Mouse (Mus musculus) neural tube, embryonic 15.5 days (tissue): ENCODE results near the gene B3gat2. TPM values are rescaled to one million over a fixed set of nuclear protein-coding genes. Genes with fewer than 3 reads are reported as not detected.
A peak's percentile ranks its signal among the peaks of the same experiment; 100 is the strongest.

Experiments
- ATAC-seq: fragments of 200-750 bp; cut with Nextera tagmentation; 2 replicates; pipeline ENCODE4 v1.8.0; 2017; ENCODE audit warnings: mild to moderate bottlenecking, moderate TSS enrichment, moderate library complexity; ENCODE audit not compliant: low FRiP score
- H3K27ac ChIP-seq: fragments of 300-500 bp; sonication (generic); replicated peaks from 2 replicates; pipeline ENCODE4 v1.5.1; 2015; ENCODE audit warnings: mild to moderate bottlenecking, inconsistent platforms
- H3K27me3 ChIP-seq: fragments of 300-500 bp; sonication (generic); replicated peaks from 2 replicates; pipeline ENCODE4 v1.6.1; 2015; ENCODE audit warnings: inconsistent platforms
- H3K36me3 ChIP-seq: fragments of 300-500 bp; sonication (generic); 2 replicates; pipeline ENCODE4 v1.6.1; 2015; ENCODE audit warnings: inconsistent platforms
- H3K4me1 ChIP-seq: fragments of 300-500 bp; sonication (generic); 2 replicates; pipeline ENCODE4 v1.6.1; 2015; ENCODE audit warnings: inconsistent platforms
- H3K4me2 ChIP-seq: fragments of 300-500 bp; sonication (generic); 2 replicates; pipeline ENCODE4 v1.6.1; 2015; ENCODE audit warnings: inconsistent platforms, mild to moderate bottlenecking, moderate library complexity
- H3K4me3 ChIP-seq: fragments of 300-500 bp; sonication (generic); replicated peaks from 2 replicates; pipeline ENCODE4 v1.5.1; 2015; ENCODE audit warnings: mild to moderate bottlenecking, inconsistent platforms
- H3K9ac ChIP-seq: fragments of 300-500 bp; sonication (generic); replicated peaks from 2 replicates; pipeline ENCODE4 v1.6.1; 2015; ENCODE audit warnings: mild to moderate bottlenecking, inconsistent platforms
- H3K9me3 ChIP-seq: fragments of 300-500 bp; sonication (generic); replicated peaks from 2 replicates; pipeline ENCODE4 v1.6.1; 2016; ENCODE audit warnings: inconsistent platforms
- WGBS: fragments of 180-500 bp; shearing (Covaris S2); methylation state at CpG from one replicate; pipeline ENCODE4 v1.1.7; 2015; ENCODE audit warnings: mixed read lengths; 5-methylcytosine and 5-hydroxymethylcytosine counted together
- polyA plus RNA-seq: library from polyadenylated mRNA; unstranded; fragments of >200 nt; fragmentation: Nextera tagmentation; extraction: Ambion mirVana; gene quantifications from 2 replicates; pipeline ENCODE4 v1.2.1, GENCODE M21; 2015

Gene B3gat2
- 23.1 and 27.9 TPM in 2 replicates for polyA plus RNA-seq

DNA sequence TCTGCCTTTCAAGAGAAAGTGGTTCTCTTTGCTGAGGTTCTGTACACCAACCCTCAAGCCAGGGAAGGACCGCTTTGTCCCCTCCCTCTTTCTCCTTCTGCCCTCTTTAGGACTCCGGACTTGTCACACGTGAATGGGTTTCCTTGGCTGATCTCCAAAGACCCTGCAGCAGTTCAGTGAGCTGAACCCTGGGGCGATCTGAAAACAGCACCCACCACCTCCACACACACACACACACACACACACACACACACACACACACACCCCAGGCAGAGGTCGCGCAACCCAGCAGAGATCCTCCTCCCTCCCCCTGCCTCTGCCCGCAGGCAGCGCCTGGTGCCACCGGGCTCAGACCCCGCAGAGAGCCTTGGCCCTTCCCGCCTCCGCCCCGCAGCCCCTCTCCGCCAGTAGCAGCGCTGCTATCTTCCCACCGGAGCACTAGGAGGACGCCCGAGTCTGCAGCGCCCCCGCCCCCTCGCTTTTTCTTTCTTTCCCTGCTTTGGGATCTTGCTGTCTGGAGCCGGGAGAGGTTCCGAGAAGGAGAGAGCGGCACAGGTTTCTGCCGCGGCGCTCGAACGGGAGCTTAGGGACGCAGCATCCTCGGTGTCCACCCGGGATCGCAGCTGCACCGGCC is at the start of gene B3gat2:
Gene B3gat2, plus strand, starts transcription at position 252 of the 634 bp plus-strand sequence.
- peak; percentile 77 for ATAC-seq
- H3K27ac ChIP-seq, result peak within 1 kb of the TSS; percentile 87
- H3K27me3 ChIP-seq, result peaks cover 10% of the 10 kb centered on the region
- peak within 1 kb of the TSS; percentile 80 for H3K9ac ChIP-seq
- H3K4me2 ChIP-seq, result peak within 1 kb of the TSS; percentile 85
- no peaks in the 10 kb centered on the region for H3K36me3 ChIP-seq
- no peaks in the 10 kb centered on the region for H3K9me3 ChIP-seq
- under 1% methylated on average over 33 of the region's 34 CpGs for WGBS
- peaks cover 32% of the 10 kb centered on the region for H3K4me1 ChIP-seq
- peak within 1 kb of the TSS; percentile 78 for H3K4me3 ChIP-seq

DNA sequence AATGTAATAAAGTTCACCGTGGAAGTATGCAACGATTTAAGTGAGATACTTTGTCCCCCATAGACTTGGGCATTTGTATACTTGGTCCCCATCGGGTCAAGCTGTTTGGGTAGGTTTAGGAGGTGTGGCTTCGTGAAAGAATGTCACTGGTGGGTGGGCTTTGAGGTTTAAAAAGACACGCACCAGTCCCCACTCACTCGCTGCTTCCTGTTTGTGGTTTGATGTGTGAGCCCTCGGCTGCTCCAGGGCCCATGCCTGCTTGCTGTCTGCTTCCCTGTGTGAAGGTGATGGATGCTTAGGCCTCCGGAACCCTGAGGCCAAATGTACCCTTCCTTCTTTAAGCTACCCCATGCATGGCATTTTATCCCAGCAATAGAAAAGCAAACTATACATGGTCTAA is 41.2 kb upstream of the B3gat2 start:
- Histone ChIP-seq H3K27me3 (no peaks in the 10 kb centered on the region), H3K4me3 (no peak overlapping the region), H3K9me3 (no peaks in the 10 kb centered on the region), H3K4me1 (no peaks in the 10 kb centered on the region), H3K27ac (no peak overlapping the region), H3K9ac (no peak overlapping the region), H3K4me2 (no peak overlapping the region), H3K36me3 (no peaks in the 10 kb centered on the region)
- ATAC-seq, result no peak
- 87% methylated on average over 8 of the region's 8 CpGs for WGBS

- H3K27me3 ChIP-seq, result no peaks in the 10 kb centered on the region
- H3K4me3 ChIP-seq, result no peak overlapping the region
- H3K4me2 ChIP-seq, result no peak overlapping the region
- ATAC-seq, result no peak
- WGBS, result 86% methylated on average over 2 of the region's 2 CpGs
- no peaks in the 10 kb centered on the region for H3K36me3 ChIP-seq
- no peaks in the 10 kb centered on the region for H3K4me1 ChIP-seq
- no peak overlapping the region for H3K27ac ChIP-seq
- H3K9me3 ChIP-seq, result no peaks in the 10 kb centered on the region
- H3K9ac ChIP-seq, result no peak overlapping the region
These were observed 40.5 kb upstream of the B3gat2 start for GRCm38 (mm10) chr1:23721036-23721435.

- no peak for ATAC-seq
- no peak overlapping the region for H3K9ac ChIP-seq
- H3K36me3 ChIP-seq, result no peaks in the 10 kb centered on the region
- H3K4me1 ChIP-seq, result no peaks in the 10 kb centered on the region
- WGBS, result 74% methylated on average over 15 of the region's 15 CpGs
- H3K4me3 ChIP-seq, result no peak overlapping the region
- no peaks in the 10 kb centered on the region for H3K9me3 ChIP-seq
- H3K4me2 ChIP-seq, result no peak overlapping the region
- no peak overlapping the region for H3K27ac ChIP-seq
- H3K27me3 ChIP-seq, result no peaks in the 10 kb centered on the region
These were observed 38.8 kb upstream of the B3gat2 start for GRCm38 (mm10) chr1:23722469-23723372.

- no peaks in the 10 kb centered on the region for H3K9me3 ChIP-seq
- H3K36me3 ChIP-seq, result no peaks in the 10 kb centered on the region
- H3K27me3 ChIP-seq, result no peaks in the 10 kb centered on the region
- no peak overlapping the region for H3K9ac ChIP-seq
- ATAC-seq, result no peak
- H3K27ac ChIP-seq, result no peak overlapping the region
- H3K4me1 ChIP-seq, result 0 out of 2 replicates have a peak, but pooled peaks cover 5% of the 10 kb centered on the region
- 89% methylated on average over 5 of the region's 5 CpGs for WGBS
- H3K4me2 ChIP-seq, result no peak overlapping the region
- H3K4me3 ChIP-seq, result no peak overlapping the region
These were observed 30.2 kb upstream of the B3gat2 start for GRCm38 (mm10) chr1:23731324-23731723.

GRCm38 (mm10) chr1:23750864-23751532 is 10.6 kb upstream of the B3gat2 start:
- 29% methylated on average over 3 of the region's 3 CpGs for WGBS

DNA sequence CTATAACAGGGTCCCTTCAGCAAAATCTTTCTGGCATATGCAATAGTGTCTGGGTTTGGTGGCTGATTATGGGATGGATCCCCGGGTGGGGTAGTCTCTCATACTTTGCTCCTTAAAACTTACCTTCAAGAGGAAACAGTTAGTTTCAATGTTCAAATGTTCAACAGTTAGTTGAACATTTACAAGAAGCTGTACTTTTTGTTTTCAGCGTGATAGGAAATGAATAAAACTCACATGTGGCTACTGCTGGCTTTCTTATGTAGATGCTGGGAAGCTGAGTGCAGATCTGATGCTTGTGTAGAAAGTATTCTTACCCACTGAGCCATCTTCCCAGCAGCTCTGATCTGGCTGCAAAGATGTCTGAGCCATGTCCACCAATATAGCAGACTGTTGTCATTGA is 8.5 kb upstream of the B3gat2 start:
- Histone ChIP-seq H3K9me3 (no peaks in the 10 kb centered on the region), H3K9ac (no peak overlapping the region), H3K36me3 (no peaks in the 10 kb centered on the region), H3K27me3 (no peaks in the 10 kb centered on the region), H3K4me3 (no peak overlapping the region), H3K4me1 (no peaks in the 10 kb centered on the region), H3K27ac (no peak overlapping the region), H3K4me2 (no peak overlapping the region)
- no peak for ATAC-seq
- 86% methylated on average over 2 of the region's 2 CpGs for WGBS

More at GRCm38 (mm10) chr1:23750864-23751532, 10.6 kb upstream of the B3gat2 start:
- no peak overlapping the region for H3K4me3 ChIP-seq
- H3K9me3 ChIP-seq, result no peaks in the 10 kb centered on the region
- no peaks in the 10 kb centered on the region for H3K27me3 ChIP-seq
- H3K4me2 ChIP-seq, result no peak overlapping the region
- no peak overlapping the region for H3K27ac ChIP-seq
- no peak overlapping the region for H3K9ac ChIP-seq
- no peak for ATAC-seq
- H3K4me1 ChIP-seq, result no peaks in the 10 kb centered on the region
- H3K36me3 ChIP-seq, result no peaks in the 10 kb centered on the region

DNA sequence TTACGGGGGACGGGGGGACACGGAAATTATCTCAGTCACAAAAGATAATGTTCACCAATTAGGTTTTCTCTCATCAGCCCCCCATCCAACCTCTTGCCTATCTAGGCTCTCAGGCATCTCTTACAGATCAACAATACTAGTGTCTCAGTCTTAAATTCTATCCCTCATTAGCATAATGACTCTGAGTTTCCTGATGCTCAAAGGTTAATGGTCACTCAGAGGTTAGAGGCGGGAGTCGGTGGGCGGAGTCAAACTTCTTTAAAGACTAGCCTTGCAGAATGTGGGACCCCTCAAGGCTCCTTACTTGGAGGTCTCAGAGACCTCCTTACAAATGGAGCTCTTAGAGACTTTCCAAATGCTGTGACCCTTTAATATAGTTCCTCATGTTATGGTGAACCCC is 8.0 kb upstream of the B3gat2 start:
- 90% methylated on average over 6 of the region's 6 CpGs for WGBS
- no peak overlapping the region for H3K4me2 ChIP-seq
- no peak for ATAC-seq

DNA sequence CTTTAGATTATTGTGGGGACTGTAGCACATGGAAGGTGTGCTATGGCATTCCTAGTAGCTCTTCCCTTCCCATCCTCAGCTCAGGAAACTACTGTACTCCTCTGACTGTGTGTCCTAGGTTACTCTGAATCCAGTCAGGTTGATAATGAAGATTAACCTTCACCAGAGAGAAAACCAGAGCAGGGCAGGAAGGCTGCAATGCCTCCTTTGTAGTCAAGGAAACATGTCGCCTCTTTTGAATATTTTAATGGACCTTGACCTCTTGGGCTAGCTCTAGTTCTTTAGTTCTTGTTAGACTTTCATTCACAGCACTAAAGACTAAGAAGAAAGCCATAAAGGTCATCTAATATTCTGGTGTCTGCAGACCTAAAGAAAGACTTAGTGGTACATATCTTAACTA is 7.2 kb upstream of the B3gat2 start:
- ATAC-seq, result no peak
- H3K4me3 ChIP-seq, result no peak overlapping the region
- no peak overlapping the region for H3K9ac ChIP-seq
- H3K36me3 ChIP-seq, result no peaks in the 10 kb centered on the region
- 53% methylated on average over 1 of the region's 1 CpGs for WGBS
- no peaks in the 10 kb centered on the region for H3K4me1 ChIP-seq
- H3K27ac ChIP-seq, result no peak overlapping the region
- H3K27me3 ChIP-seq, result peaks cover 2% of the 10 kb centered on the region; the same call in 1 of the 2 replicates
- H3K4me2 ChIP-seq, result no peak overlapping the region
- H3K9me3 ChIP-seq, result no peaks in the 10 kb centered on the region

More for the DNA sequence above, 8.0 kb upstream of the B3gat2 start:
- Histone ChIP-seq H3K4me3 (no peak overlapping the region), H3K9me3 (no peaks in the 10 kb centered on the region), H3K4me1 (no peaks in the 10 kb centered on the region), H3K27me3 (no peaks in the 10 kb centered on the region), H3K36me3 (no peaks in the 10 kb centered on the region), H3K27ac (no peak overlapping the region), H3K9ac (no peak overlapping the region)

DNA sequence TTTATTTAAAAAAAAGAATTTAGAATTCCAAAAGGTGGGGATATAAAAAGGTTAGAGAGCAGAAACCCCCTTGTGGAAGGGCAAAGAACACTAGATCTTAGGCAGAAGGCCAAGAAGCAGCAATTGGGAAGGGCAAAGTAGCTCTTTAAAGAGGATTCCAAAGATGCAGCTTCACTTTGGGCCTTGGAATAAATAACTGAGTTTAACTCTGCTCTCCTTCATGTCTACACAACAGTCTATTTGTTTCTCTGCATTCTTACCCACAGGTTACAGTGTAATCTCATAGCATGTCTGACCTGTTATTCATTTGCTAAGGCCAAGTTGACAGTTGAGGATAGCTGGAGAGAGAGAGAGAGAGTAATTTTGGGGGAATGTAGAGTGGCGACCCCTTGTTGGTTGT is 6.6 kb upstream of the B3gat2 start:
- Histone ChIP-seq H3K4me1 (no peaks in the 10 kb centered on the region), H3K27me3 (peaks cover 8% of the 10 kb centered on the region), H3K36me3 (no peaks in the 10 kb centered on the region), H3K4me2 (no peak overlapping the region), H3K9me3 (no peaks in the 10 kb centered on the region), H3K9ac (no peak overlapping the region), H3K27ac (no peak overlapping the region), H3K4me3 (no peak overlapping the region)
- WGBS, result 96% methylated on average over 1 of the region's 1 CpGs
- no peak for ATAC-seq

DNA sequence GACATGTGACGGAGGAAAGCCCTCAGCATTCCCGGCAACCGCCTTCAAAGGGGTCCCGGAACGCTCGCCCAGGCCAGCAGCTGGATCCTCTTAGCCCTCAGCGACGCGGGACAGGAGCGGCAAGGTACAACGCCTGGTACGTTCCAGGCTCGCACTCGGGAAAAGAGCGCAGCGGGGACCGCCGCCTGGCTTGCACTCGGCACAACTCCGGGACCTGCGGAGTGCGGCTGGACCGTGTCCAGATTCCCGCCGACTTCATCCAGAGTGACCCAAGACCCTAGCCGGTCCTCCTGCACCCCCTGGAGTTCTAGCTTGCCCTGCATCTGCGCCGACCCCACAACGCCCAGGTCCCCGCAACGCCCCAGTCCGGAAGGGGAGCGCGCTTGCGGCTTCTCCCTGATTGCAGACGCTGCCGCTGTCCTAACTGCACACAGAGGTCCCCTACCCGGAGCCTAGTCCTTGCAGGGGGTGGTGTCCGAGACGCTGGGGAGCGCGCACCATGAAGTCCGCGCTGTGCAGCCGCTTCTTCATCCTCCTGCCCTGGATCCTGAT is 659 bp downstream of the B3gat2 start:
- peak overlapping the region; percentile 87 for H3K27ac ChIP-seq
- H3K4me2 ChIP-seq, result peak overlapping the region; percentile 85
- H3K27me3 ChIP-seq, result peaks cover 10% of the 10 kb centered on the region
- H3K4me3 ChIP-seq, result peak overlapping the region; percentile 78
- H3K4me1 ChIP-seq, result peaks cover 38% of the 10 kb centered on the region
- no peaks in the 10 kb centered on the region for H3K36me3 ChIP-seq
- WGBS, result under 1% methylated on average over 45 of the region's 45 CpGs
- peak overlapping the region; percentile 80 for H3K9ac ChIP-seq
- peak; percentile 46 for ATAC-seq
- H3K9me3 ChIP-seq, result no peaks in the 10 kb centered on the region
